Mouse (Mus musculus): ENCODE data around the gene Marco.

DNA sequence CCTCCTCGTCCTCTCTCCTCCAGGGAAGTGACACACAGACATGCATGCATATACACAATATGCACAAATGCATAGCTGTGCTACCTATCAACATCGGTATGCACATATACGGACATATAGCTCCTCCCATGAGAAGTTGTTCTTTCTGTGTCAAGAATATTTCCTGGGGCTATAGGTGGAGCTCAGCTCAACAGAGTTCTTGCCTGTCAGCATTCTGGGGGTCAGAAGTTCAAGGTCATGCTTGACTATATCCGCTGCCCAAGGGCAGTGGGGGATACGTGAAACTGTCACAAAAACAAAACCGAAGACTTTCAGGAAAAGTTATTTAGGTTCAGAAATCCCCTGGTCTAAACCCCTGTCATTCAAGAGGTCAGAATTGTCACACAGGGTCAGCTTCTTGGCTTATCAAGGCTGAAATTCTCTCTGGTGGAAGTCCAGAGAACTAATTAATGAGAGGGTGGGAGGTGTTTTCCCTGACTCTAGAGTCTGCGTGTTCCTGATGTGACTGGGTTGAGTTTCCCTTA, 34.7 kb upstream of the Marco start:
- TF ChIP-seq GATA1 (IDR thresholded peaks at IDR 0.05; ENCODE audit: borderline replicate concordance, low read length) = no peak
- TF ChIP-seq FLI1 (IDR thresholded peaks at IDR 0.05; ENCODE audit: low read length) = no peak
